Mouse (Mus musculus) kidney, postnatal 36 days (tissue): Measurements from ENCODE around the gene Mas1.
A peak's percentile ranks its signal among the peaks of the same experiment; 100 is the strongest.

ENCODE experiments used
- DNase-seq, 2 experiments: peaks; one replicate each; pipeline ENCODE4 v3.0.0; 2021 to 2022; ENCODE audit warnings: mixed read lengths in 2 of 2

Mas1 gene

GRCm38 (mm10) chr17:12872275-12873028 lies 4.5 kb upstream of the Mas1 start:
- no peak for DNase-seq

- DNase-seq, result peak in 1 of 2 experiments; percentile 21
Measured at GRCm38 (mm10) chr17:12868640-12869039, 697 bp upstream of the Mas1 start.

- no peak for DNase-seq
Measured at GRCm38 (mm10) chr17:12866853-12867252, 1.1 kb downstream of the Mas1 start.

GRCm38 (mm10) chr17:12865407-12865806 lies 2.5 kb downstream of the Mas1 start:
- DNase-seq, result no peak

GRCm38 (mm10) chr17:12864111-12864510 lies 3.8 kb downstream of the Mas1 start:
- no peak for DNase-seq

GRCm38 (mm10) chr17:12859006-12859520 lies 8.9 kb downstream of the Mas1 start:
- DNase-seq, result peak; percentile 50 to 67

GRCm38 (mm10) chr17:12858072-12858471 lies 9.9 kb downstream of the Mas1 start:
- DNase-seq, result peak in 1 of 2 experiments; percentile 35

- no peak for DNase-seq
Measured at GRCm38 (mm10) chr17:12857395-12857794, 10.5 kb downstream of the Mas1 start.

GRCm38 (mm10) chr17:12854386-12854785 lies 13.6 kb downstream of the Mas1 start:
- peak; percentile 28 to 59 for DNase-seq

GRCm38 (mm10) chr17:12853821-12854220 lies 14.1 kb downstream of the Mas1 start:
- DNase-seq, result no peak

- no peak for DNase-seq
Measured at GRCm38 (mm10) chr17:12851689-12852088, 16.3 kb downstream of the Mas1 start.

- DNase-seq, result no peak
Measured at GRCm38 (mm10) chr17:12849778-12850382, 18.1 kb downstream of the Mas1 start.

- DNase-seq, result no peak
Measured at GRCm38 (mm10) chr17:12847736-12848135, 20.2 kb downstream of the Mas1 start.

GRCm38 (mm10) chr17:12846474-12846873 lies 21.5 kb downstream of the Mas1 start:
- DNase-seq, result peak; percentile 65 to 76

GRCm38 (mm10) chr17:12845862-12846261 lies 22.1 kb downstream of the Mas1 start:
- peak in 1 of 2 experiments; percentile 33 for DNase-seq

GRCm38 (mm10) chr17:12844540-12844939 lies 23.4 kb downstream of the Mas1 start:
- DNase-seq, result no peak

GRCm38 (mm10) chr17:12843826-12844225 lies 24.1 kb downstream of the Mas1 start:
- DNase-seq, result no peak

GRCm38 (mm10) chr17:12839475-12840267 lies 28.3 kb downstream of the Mas1 start:
- DNase-seq, result no peak

GRCm38 (mm10) chr17:12835738-12836137 lies 32.2 kb downstream of the Mas1 start:
- DNase-seq, result peak; percentile 29 to 56

- DNase-seq, result peak in 1 of 2 experiments; percentile 13
Measured at GRCm38 (mm10) chr17:12834826-12835225, 33.1 kb downstream of the Mas1 start.

- DNase-seq, result peak; percentile 49 to 54
Measured at GRCm38 (mm10) chr17:12834317-12834716, 33.6 kb downstream of the Mas1 start.

GRCm38 (mm10) chr17:12832657-12833056 lies 35.3 kb downstream of the Mas1 start:
- peak in 1 of 2 experiments; percentile 53 for DNase-seq

- DNase-seq, result peak in 1 of 2 experiments; percentile 36
Measured at GRCm38 (mm10) chr17:12832231-12832630, 35.7 kb downstream of the Mas1 start.
